Mouse (Mus musculus) liver, embryonic 14.5 days (tissue): Measurements from ENCODE around the gene Armc2. TPM values are rescaled to one million over a fixed set of nuclear protein-coding genes. Genes with fewer than 3 reads are reported as not detected.

Source experiments
- ATAC-seq: fragments of 200-750 bp; cut with Nextera tagmentation; 2 replicates; pipeline ENCODE4 v1.8.0; 2017; ENCODE audit warnings: moderate number of reproducible peaks, mild to moderate bottlenecking, moderate library complexity; ENCODE audit not compliant: insufficient read depth
- DNase-seq, 3 experiments: peaks; one replicate each; pipeline ENCODE4 v3.0.0-alpha.2; 2012 to 2013; ENCODE audit warnings: low read depth in 3 of 3, low spot score in 3 of 3
- H3K27ac ChIP-seq: fragments of 300-500 bp; sonication (generic); 2 replicates; pipeline ENCODE4 v1.5.1; 2014; ENCODE audit warnings: moderate library complexity, mild to moderate bottlenecking, control low read depth, inconsistent platforms
- H3K27me3 ChIP-seq: fragments of 300-500 bp; sonication (generic); 2 replicates; pipeline ENCODE4 v1.6.1; 2014; ENCODE audit warnings: mild to moderate bottlenecking, low read length, moderate library complexity; ENCODE audit not compliant: control insufficient read depth, insufficient read depth
- H3K36me3 ChIP-seq: fragments of 300-500 bp; sonication (generic); replicated peaks from 2 replicates; pipeline ENCODE4 v1.6.1; 2014; ENCODE audit warnings: low read depth; ENCODE audit not compliant: control insufficient read depth, insufficient read depth
- H3K4me1 ChIP-seq, 2 experiments: fragments of 200-500 bp in 1 of 2; fragments of 300-500 bp in 1 of 2; sonication (generic) in 1 of 2; replicated peaks; 2 replicates each; pipeline ENCODE4 v1.6.1; 2012 to 2014; ENCODE audit warnings: antibody characterized with exemption in 1 of 2, inconsistent platforms in 1 of 2, low read length in 1 of 2; ENCODE audit not compliant: control insufficient read depth in 2 of 2, insufficient read depth in 2 of 2
- H3K4me2 ChIP-seq: fragments of 300-500 bp; sonication (generic); 2 replicates; pipeline ENCODE4 v1.6.1; 2014; ENCODE audit warnings: low read depth, mild to moderate bottlenecking, control low read depth, moderate library complexity
- H3K4me3 ChIP-seq, 2 experiments: fragments of 200-500 bp in 1 of 2; fragments of 300-500 bp in 1 of 2; sonication (generic) in 1 of 2; 2 replicates each; pipeline ENCODE4 v1.5.1; 2012 to 2014; ENCODE audit warnings: low read depth in 2 of 2, low read length in 2 of 2, mild to moderate bottlenecking in 2 of 2, control low read depth in 1 of 2, inconsistent platforms in 1 of 2, moderate library complexity in 1 of 2; ENCODE audit not compliant: insufficient read depth in 1 of 2
- H3K9ac ChIP-seq: fragments of 300-500 bp; sonication (generic); replicated peaks from 2 replicates; pipeline ENCODE4 v1.6.1; 2014; ENCODE audit warnings: mild to moderate bottlenecking, control low read depth, moderate library complexity
- H3K9me3 ChIP-seq: fragments of 300-500 bp; sonication (generic); 2 replicates; pipeline ENCODE4 v1.6.1; 2016; ENCODE audit warnings: low read length, mixed read lengths; ENCODE audit not compliant: control insufficient read depth
- CTCF ChIP-seq: IDR thresholded peaks from 2 replicates; pipeline ENCODE4 v1.5.1; 2016; ENCODE audit warnings: antibody characterized with exemption, low read depth, control low read depth
- EP300 ChIP-seq: IDR thresholded peaks from 2 replicates; pipeline ENCODE4 v1.6.1; 2016; ENCODE audit warnings: antibody characterized with exemption, low read depth
- WGBS: fragments of 180-500 bp; shearing (Covaris S2); extraction: QIAGEN DNeasy Blood & Tissue Kit; methylation state at CpG from one replicate; pipeline ENCODE4 v1.1.7; 2014; ENCODE audit not compliant: insufficient replicate concordance; 5-methylcytosine and 5-hydroxymethylcytosine counted together
- polyA plus RNA-seq, 2 experiments: library from polyadenylated mRNA; depleted of rRNA in 1 of 2; stranded (reverse) in 1 of 2; unstranded in 1 of 2; fragments of >200 nt; fragmentation: Nextera tagmentation in 1 of 2; extraction: Ambion mirVana in 1 of 2; gene quantifications; 2 replicates each; pipeline versions ENCODE4 v1.2.1 to v1.2.3; 2012 to 2014

The Armc2 gene
- polyA plus RNA-seq, 2 experiments, result 0.10 TPM; not detected in 1

- TF ChIP-seq EP300 (no peak), CTCF (no peak)
- Histone ChIP-seq H3K4me2 (no peak overlapping the region), H3K27me3 (no peaks in the 10 kb centered on the region), H3K4me1 (no peaks in the 10 kb centered on the region), H3K4me3 (no peak overlapping the region), H3K9me3 (no peaks in the 10 kb centered on the region), H3K9ac (no peak overlapping the region), H3K36me3 (no peaks in the 10 kb centered on the region), H3K27ac (no peak overlapping the region)
- no peak for DNase-seq
- 81% methylated on average over 3 of the region's 3 CpGs for WGBS
- no peak for ATAC-seq
Measured at GRCm38 (mm10) chr10:42043307-42043706, 25.1 kb upstream of the Armc2 start.

- H3K27me3 ChIP-seq, result no peaks in the 10 kb centered on the region
- H3K4me1 ChIP-seq, result no peaks in the 10 kb centered on the region
- ATAC-seq (no peak), DNase-seq (no peak)
- no peak overlapping the region for H3K9ac ChIP-seq
- no peak for TF ChIP-seq EP300
- no peak for TF ChIP-seq CTCF
- H3K4me2 ChIP-seq, result no peak overlapping the region
- WGBS, result 55% methylated on average over 1 of the region's 1 CpGs
- H3K36me3 ChIP-seq, result no peaks in the 10 kb centered on the region
- H3K4me3 ChIP-seq, result no peak overlapping the region
- no peak overlapping the region for H3K27ac ChIP-seq
- no peaks in the 10 kb centered on the region for H3K9me3 ChIP-seq
Measured at GRCm38 (mm10) chr10:42042881-42043280, 24.6 kb upstream of the Armc2 start.

GRCm38 (mm10) chr10:42042087-42042486 lies 23.8 kb upstream of the Armc2 start:
- Histone ChIP-seq H3K27me3 (no peaks in the 10 kb centered on the region), H3K27ac (no peak overlapping the region), H3K9me3 (no peaks in the 10 kb centered on the region), H3K4me3 (no peak overlapping the region), H3K4me2 (no peak overlapping the region), H3K9ac (no peak overlapping the region), H3K36me3 (no peaks in the 10 kb centered on the region), H3K4me1 (no peaks in the 10 kb centered on the region)
- TF ChIP-seq CTCF (no peak), EP300 (no peak)
- DNase-seq (no peak), ATAC-seq (no peak)
- WGBS, result 43% methylated on average over 7 of the region's 7 CpGs

GRCm38 (mm10) chr10:42038571-42038970 lies 20.3 kb upstream of the Armc2 start:
- Histone ChIP-seq H3K36me3 (no peaks in the 10 kb centered on the region), H3K9me3 (no peaks in the 10 kb centered on the region), H3K27ac (no peak overlapping the region), H3K4me1 (no peaks in the 10 kb centered on the region), H3K27me3 (no peaks in the 10 kb centered on the region), H3K4me3 (no peak overlapping the region), H3K9ac (no peak overlapping the region), H3K4me2 (no peak overlapping the region)
- DNase-seq (no peak), ATAC-seq (no peak)
- TF ChIP-seq EP300, result no peak
- 57% methylated on average over 10 of the region's 10 CpGs for WGBS

- ATAC-seq (no peak), DNase-seq (no peak)
- WGBS, result 53% methylated on average over 7 of the region's 7 CpGs
- no peak overlapping the region for H3K4me2 ChIP-seq
- H3K9me3 ChIP-seq, result no peaks in the 10 kb centered on the region
- no peaks in the 10 kb centered on the region for H3K4me1 ChIP-seq
- no peak overlapping the region for H3K9ac ChIP-seq
- no peaks in the 10 kb centered on the region for H3K27me3 ChIP-seq
- TF ChIP-seq CTCF (no peak), EP300 (no peak)
- no peak overlapping the region for H3K27ac ChIP-seq
- H3K4me3 ChIP-seq, result no peak overlapping the region
- H3K36me3 ChIP-seq, result no peaks in the 10 kb centered on the region
Measured at GRCm38 (mm10) chr10:42037301-42037870, 19.1 kb upstream of the Armc2 start.
